Mouse (Mus musculus) kidney, adult 9 months (tissue): ENCODE data around the gene Mfsd11.

Source experiments
- DNase-seq: peaks from one replicate; pipeline ENCODE4 v3.0.0; 2022

Mfsd11 gene

GRCm38 (mm10) chr11:116849587-116849986, 2.7 kb upstream of the Mfsd11 start:
- DNase-seq = no peak

- DNase-seq = no peak
Measured at GRCm38 (mm10) chr11:116850085-116850484, 2.2 kb upstream of the Mfsd11 start.

- no peak for DNase-seq
Measured at GRCm38 (mm10) chr11:116850833-116851477, 1.3 kb upstream of the Mfsd11 start.

- peak; percentile 79 for DNase-seq
Measured at GRCm38 (mm10) chr11:116851576-116852290, 507 bp upstream of the Mfsd11 start.

GRCm38 (mm10) chr11:116852891-116853511, 761 bp downstream of the Mfsd11 start, which contains the start of gene Srsf2:
Gene Srsf2 (minus strand): TSS chr11:116853094.
- DNase-seq = peak; percentile 96

- DNase-seq = peak; percentile 98
Measured at GRCm38 (mm10) chr11:116853512-116853928, 1.3 kb downstream of the Mfsd11 start.

- no peak for DNase-seq
Measured at GRCm38 (mm10) chr11:116854279-116854678, 2.0 kb downstream of the Mfsd11 start.

GRCm38 (mm10) chr11:116857183-116857850, 5.1 kb downstream of the Mfsd11 start:
- DNase-seq = no peak

GRCm38 (mm10) chr11:116864444-116864843, 12.2 kb downstream of the Mfsd11 start:
- no peak for DNase-seq

GRCm38 (mm10) chr11:116865945-116866585, 13.8 kb downstream of the Mfsd11 start:
- peak; percentile 64 for DNase-seq

- peak; percentile 71 for DNase-seq
Measured at GRCm38 (mm10) chr11:116868129-116868528, 15.9 kb downstream of the Mfsd11 start.

- no peak for DNase-seq
Measured at GRCm38 (mm10) chr11:116869223-116869622, 17.0 kb downstream of the Mfsd11 start.

GRCm38 (mm10) chr11:116869641-116870040, 17.4 kb downstream of the Mfsd11 start:
- no peak for DNase-seq

- no peak for DNase-seq
Measured at GRCm38 (mm10) chr11:116871538-116871937, 19.3 kb downstream of the Mfsd11 start.

GRCm38 (mm10) chr11:116873987-116874386, 21.7 kb downstream of the Mfsd11 start:
- no peak for DNase-seq

- DNase-seq = no peak
Measured at GRCm38 (mm10) chr11:116878454-116878853, 26.2 kb downstream of the Mfsd11 start.

- DNase-seq = no peak
Measured at GRCm38 (mm10) chr11:116880839-116881238, 28.6 kb downstream of the Mfsd11 start.

GRCm38 (mm10) chr11:116881440-116881839, 29.2 kb downstream of the Mfsd11 start:
- no peak for DNase-seq

- DNase-seq = no peak
Measured at GRCm38 (mm10) chr11:116882446-116882845, 30.2 kb downstream of the Mfsd11 start.

- no peak for DNase-seq
Measured at GRCm38 (mm10) chr11:116884061-116884460, 31.8 kb downstream of the Mfsd11 start.

- peak; percentile 88 for DNase-seq
Measured at GRCm38 (mm10) chr11:116885275-116886151, 33.3 kb downstream of the Mfsd11 start.

- no peak for DNase-seq
Measured at GRCm38 (mm10) chr11:116887136-116887535, 34.9 kb downstream of the Mfsd11 start.
